Mouse (Mus musculus) 3134 (cell line): ENCODE measurements around the gene Abracl.

ENCODE experiments used
- DNase-seq: peaks from one replicate; pipeline ENCODE4 v3.0.0-alpha.2; 2011; ENCODE audit warnings: low spot score; ENCODE audit not compliant: insufficient read length; ENCODE audit errors: extremely low read depth

Gene Abracl

GRCm38 (mm10) chr10:18022741-18023347, at the start of gene Abracl:
TSS of gene Abracl (minus strand) at chr10:18023288.
- peak; percentile 84 for DNase-seq

- no peak for DNase-seq
These were observed 49.8 kb upstream of the Abracl start for GRCm38 (mm10) chr10:18072871-18073270.

GRCm38 (mm10) chr10:18070616-18071015, 47.5 kb upstream of the Abracl start:
- DNase-seq = no peak

GRCm38 (mm10) chr10:18070144-18070543, 47.1 kb upstream of the Abracl start:
- no peak for DNase-seq

- no peak for DNase-seq
These were observed 46.5 kb upstream of the Abracl start for GRCm38 (mm10) chr10:18069576-18069975.

GRCm38 (mm10) chr10:18068880-18069279, 45.8 kb upstream of the Abracl start:
- DNase-seq = no peak

GRCm38 (mm10) chr10:18067761-18068446, 44.8 kb upstream of the Abracl start:
- no peak for DNase-seq

- DNase-seq = no peak
These were observed 42.9 kb upstream of the Abracl start for GRCm38 (mm10) chr10:18066031-18066439.

- DNase-seq = no peak
These were observed 41.6 kb upstream of the Abracl start for GRCm38 (mm10) chr10:18064606-18065228.

- no peak for DNase-seq
These were observed 38.4 kb upstream of the Abracl start for GRCm38 (mm10) chr10:18061533-18061932.

GRCm38 (mm10) chr10:18060778-18061177, 37.7 kb upstream of the Abracl start:
- DNase-seq = no peak

- no peak for DNase-seq
These were observed 36.7 kb upstream of the Abracl start for GRCm38 (mm10) chr10:18059807-18060206.

GRCm38 (mm10) chr10:18058681-18059338, 35.7 kb upstream of the Abracl start:
- no peak for DNase-seq

- DNase-seq = no peak
These were observed 33.3 kb upstream of the Abracl start for GRCm38 (mm10) chr10:18056391-18056745.

GRCm38 (mm10) chr10:18055696-18056390, 32.8 kb upstream of the Abracl start, which contains the start of gene Reps1:
TSS of gene Reps1 (plus strand) at chr10:18055861.
- DNase-seq = peak; percentile 49

GRCm38 (mm10) chr10:18055009-18055695, 32.1 kb upstream of the Abracl start:
- DNase-seq = peak; percentile 79

GRCm38 (mm10) chr10:18047380-18048146, 24.5 kb upstream of the Abracl start:
- DNase-seq = no peak

- no peak for DNase-seq
These were observed 23.3 kb upstream of the Abracl start for GRCm38 (mm10) chr10:18046380-18046779.

GRCm38 (mm10) chr10:18036849-18037248, 13.8 kb upstream of the Abracl start:
- no peak for DNase-seq
